Mouse (Mus musculus) adrenal gland, postnatal 10 days (tissue): ENCODE data around the gene Atf4. TPM values are rescaled to one million over a fixed set of nuclear protein-coding genes. Genes with fewer than 3 reads are reported as not detected.

Experiments used
- DNase-seq: peaks from one replicate; pipeline ENCODE4 v3.0.0; 2021; ENCODE audit warnings: mixed read lengths
- total RNA-seq, 2 experiments: library from RNA; stranded (reverse); gene quantifications; 2 replicates each; pipeline ENCODE4 v1.2.3; 2021

Atf4 gene
- total RNA-seq, 2 experiments from 2014 or later: 121 to 199 TPM

DNA sequence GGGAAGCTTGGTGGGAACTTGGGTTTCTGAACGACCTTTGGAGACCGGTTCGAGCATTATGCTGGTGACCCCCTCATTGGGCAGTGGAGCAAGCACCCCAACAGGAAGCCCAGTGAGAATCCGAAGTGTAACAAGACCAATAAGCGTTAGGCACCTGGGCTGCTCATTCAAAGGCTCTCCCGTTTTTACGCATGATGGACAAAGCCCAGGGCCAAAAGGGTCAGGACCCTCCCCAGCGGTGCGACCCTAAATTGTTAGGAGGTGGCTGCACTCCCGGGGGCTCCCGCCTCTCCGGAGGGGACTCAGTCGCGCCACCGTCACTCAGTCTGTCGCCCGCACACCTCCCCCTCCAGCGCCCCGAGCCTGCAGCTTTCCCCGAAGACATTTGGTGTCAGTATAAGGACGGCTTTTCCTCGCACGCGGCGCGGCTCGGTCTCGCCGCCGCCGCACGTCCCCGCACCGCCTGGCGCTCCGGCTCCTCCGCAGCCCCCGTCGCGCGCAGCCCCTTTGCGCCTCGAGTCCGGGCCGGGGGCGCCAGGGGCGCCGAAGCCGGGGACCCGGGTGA lies 31.9 kb downstream of the Atf4 start, which contains the start of gene Cacna1i:
Cacna1i (plus strand) TSS at position 388 of the 565 bp plus-strand sequence.
- DNase-seq: peak; percentile 23

DNA sequence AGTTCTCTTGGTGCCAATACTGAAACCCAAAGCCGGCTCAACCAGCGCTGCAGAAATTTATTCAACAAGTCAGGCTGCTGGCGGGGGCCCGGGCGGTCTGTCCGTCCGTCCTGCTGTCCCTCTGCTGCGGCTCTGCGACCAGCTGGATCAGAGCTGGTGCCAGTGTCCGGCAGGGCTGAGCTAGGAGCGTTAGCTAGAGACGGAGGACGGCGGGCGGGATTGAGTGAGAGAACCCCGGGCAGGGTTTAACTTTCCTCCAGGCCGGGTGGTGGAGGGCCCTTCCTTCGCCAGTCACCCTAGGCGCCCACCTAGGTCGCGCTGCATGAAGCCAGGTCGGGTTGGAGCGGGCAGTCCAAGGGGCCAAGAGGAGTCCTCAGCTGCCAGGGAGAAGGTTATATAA lies 33.1 kb downstream of the Atf4 start:
- peak; percentile 11 for DNase-seq

DNA sequence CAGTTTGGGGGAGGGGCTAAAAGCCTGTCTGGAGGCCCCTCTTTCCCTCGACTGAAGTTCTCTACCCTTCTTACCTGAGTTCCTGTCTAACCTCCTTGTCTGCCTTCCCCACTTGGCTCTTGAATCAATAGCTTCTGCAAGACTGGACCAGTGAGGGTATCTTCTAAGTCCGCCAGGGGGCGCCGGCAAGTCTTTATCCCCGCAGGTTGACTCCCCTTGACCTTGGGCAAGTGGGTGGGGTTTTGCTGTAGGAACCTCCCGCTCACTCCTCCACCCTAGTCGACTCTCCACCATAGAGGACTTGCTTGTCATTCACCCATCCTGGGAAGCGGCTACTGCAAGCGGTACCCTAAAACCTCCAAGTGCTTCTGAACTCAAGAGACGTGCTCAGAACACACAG lies 34.5 kb downstream of the Atf4 start:
- DNase-seq: peak; percentile 85

DNA sequence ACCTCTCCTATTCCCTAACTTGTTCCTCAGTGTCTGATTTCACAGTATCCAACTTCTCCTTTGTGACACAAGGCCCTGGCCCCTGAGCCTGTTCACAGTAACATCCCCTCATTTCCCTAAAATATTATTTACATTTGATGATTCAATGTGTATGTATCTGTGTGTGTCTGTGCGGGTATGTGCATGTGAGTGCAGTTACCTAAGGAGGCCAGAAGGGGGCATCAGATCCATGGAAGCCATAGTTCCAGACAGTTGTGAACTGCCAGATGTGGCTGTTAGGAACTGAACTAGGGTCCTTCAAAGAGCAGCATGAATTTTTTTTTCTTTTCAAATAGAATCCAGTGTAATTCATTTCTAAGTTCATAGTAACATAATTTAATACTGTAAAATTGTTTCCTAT lies 42.2 kb downstream of the Atf4 start:
- DNase-seq: no peak

DNA sequence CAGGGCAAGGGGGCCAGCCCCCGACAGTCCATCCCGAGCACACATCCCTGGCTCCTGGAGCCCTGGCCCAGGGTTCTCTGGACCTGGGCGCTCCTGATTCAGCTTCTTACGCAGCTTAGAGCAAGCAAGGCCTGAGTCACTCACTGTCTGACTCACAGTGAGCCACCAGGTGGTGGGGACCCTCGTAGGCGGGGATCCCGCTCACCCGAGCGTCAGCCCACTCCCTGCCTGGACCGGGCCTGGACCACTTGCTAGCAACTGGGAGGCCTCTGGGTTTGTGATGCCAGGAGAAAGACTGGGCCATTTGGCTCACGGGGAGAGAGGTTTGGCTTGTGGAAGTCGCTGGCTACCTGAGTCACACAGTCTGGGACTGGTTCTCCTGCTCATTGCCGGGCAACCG lies 48.8 kb downstream of the Atf4 start:
- no peak for DNase-seq

DNA sequence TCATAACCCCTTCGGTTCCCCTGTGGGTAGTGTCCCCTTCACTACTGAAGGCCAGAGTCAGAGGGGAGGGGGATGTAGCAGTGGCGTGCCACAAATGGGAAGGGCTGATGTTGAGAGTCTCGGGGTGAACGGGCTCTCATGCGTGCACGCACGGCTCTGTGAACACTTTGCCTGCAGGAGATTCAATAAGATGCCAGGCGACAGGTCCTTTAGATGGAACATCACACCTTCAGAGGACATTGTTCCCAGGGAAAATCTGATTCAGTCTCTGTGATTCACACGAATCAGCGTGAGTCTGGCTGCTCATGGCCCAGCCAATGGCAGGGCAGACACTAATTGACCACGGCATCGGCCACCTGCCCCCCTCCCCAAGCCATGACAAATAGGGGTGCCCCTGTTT lies 49.2 kb downstream of the Atf4 start:
- DNase-seq: no peak

DNA sequence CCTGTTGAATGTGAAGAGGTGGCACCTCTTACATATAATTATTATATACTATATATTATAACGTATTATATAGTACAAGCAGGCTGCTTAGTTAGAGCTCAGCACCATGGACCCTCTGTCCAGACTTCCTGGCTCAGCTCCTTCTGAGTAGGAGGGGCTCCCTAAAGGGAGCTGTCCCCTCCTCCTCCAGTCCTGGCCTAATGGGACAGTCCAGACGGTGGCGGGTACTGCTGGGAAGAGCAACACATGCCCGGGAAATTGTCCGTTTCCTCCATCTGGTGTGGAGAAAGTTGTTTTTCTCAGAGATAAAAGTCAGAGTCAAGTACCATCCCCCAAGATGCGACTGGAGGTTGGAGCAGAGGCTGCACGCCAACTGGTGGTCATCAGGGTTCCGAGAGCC lies 51.2 kb downstream of the Atf4 start:
- DNase-seq: no peak

Other genes with a start within 250 kb of the Atf4 start
- 10 to 100 TPM; 37.8 to 46.7 TPM for gene Pdgfb, start 240.2 kb upstream of the Atf4 start, total RNA-seq
- 10 to 100 TPM; 30.2 to 35.0 TPM for gene Syngr1, start 163.8 kb upstream of the Atf4 start, total RNA-seq
- gene Rpl3, start 163.3 kb upstream of the Atf4 start, total RNA-seq: 100 to 1,000 TPM; 672 to 709 TPM
- 10 to 100 TPM; 16.3 to 28.9 TPM for gene Tab1, start 122.1 kb upstream of the Atf4 start, total RNA-seq
- 1 to 10 TPM; 6.0 to 8.0 TPM for gene Mgat3, start 81.5 kb upstream of the Atf4 start, total RNA-seq
- 10 to 100 TPM; 42.8 to 46.6 TPM for gene Mief1, start 21.2 kb upstream of the Atf4 start, total RNA-seq
- gene AC140267.1, start 19.3 kb upstream of the Atf4 start, total RNA-seq: 10 to 100 TPM in 1 of 2 experiments, 1 to 10 TPM in 1; 6.9 to 19.1 TPM
- 10 to 100 TPM; 33.0 to 37.6 TPM for gene Rps19bp1, start 9.1 kb downstream of the Atf4 start, total RNA-seq
- 1 to 10 TPM in 1 of 2 experiments, under 1 TPM in 1; 0.27 to 1.1 TPM for gene Cacna1i, start 32.1 kb downstream of the Atf4 start, total RNA-seq